Mouse (Mus musculus) limb, embryonic 14.5 days (tissue): ENCODE results near the gene Nthl1. TPM values are rescaled to one million over a fixed set of nuclear protein-coding genes. Genes with fewer than 3 reads are reported as not detected.

ENCODE experiments used
- ATAC-seq: fragments of 200-750 bp; cut with Nextera tagmentation; 2 replicates; pipeline ENCODE4 v1.8.0; 2017; ENCODE audit warnings: low read depth, moderate number of reproducible peaks, moderate TSS enrichment; ENCODE audit not compliant: low FRiP score
- DNase-seq: peaks from one replicate; pipeline ENCODE4 v3.0.0-alpha.2; 2015; ENCODE audit warnings: low spot score
- H3K27ac ChIP-seq: fragments of 300-500 bp; sonication (generic); replicated peaks from 2 replicates; pipeline ENCODE4 v1.5.1; 2014; ENCODE audit warnings: low read depth, mild to moderate bottlenecking, low read length, moderate library complexity, mixed read lengths
- H3K27me3 ChIP-seq: fragments of 300-500 bp; sonication (generic); 2 replicates; pipeline ENCODE4 v1.6.1; 2014; ENCODE audit warnings: low read length, mixed read lengths; ENCODE audit not compliant: control insufficient read depth, insufficient read depth
- H3K36me3 ChIP-seq: fragments of 300-500 bp; sonication (generic); 2 replicates; pipeline ENCODE4 v1.6.1; 2014; ENCODE audit warnings: mild to moderate bottlenecking, low read length, moderate library complexity, mixed read lengths; ENCODE audit not compliant: control insufficient read depth, insufficient read depth
- H3K4me1 ChIP-seq: fragments of 300-500 bp; sonication (generic); 2 replicates; pipeline ENCODE4 v1.6.1; 2014; ENCODE audit warnings: antibody characterized with exemption, low read length, mixed read lengths; ENCODE audit not compliant: control insufficient read depth, insufficient read depth
- H3K4me2 ChIP-seq: fragments of 300-500 bp; sonication (generic); replicated peaks from 2 replicates; pipeline ENCODE4 v1.6.1; 2014; ENCODE audit warnings: low read depth, mild to moderate bottlenecking, low read length, moderate library complexity; ENCODE audit not compliant: severe bottlenecking
- H3K4me3 ChIP-seq: fragments of 300-500 bp; sonication (generic); replicated peaks from 2 replicates; pipeline ENCODE4 v1.5.1; 2014; ENCODE audit warnings: low read length
- H3K9ac ChIP-seq: fragments of 300-500 bp; sonication (generic); 2 replicates; pipeline ENCODE4 v1.6.1; 2014; ENCODE audit warnings: mild to moderate bottlenecking, low read depth, low read length, moderate library complexity; ENCODE audit not compliant: severe bottlenecking
- H3K9me3 ChIP-seq: fragments of 300-500 bp; sonication (generic); 2 replicates; pipeline ENCODE4 v1.6.1; 2016; ENCODE audit warnings: low read length; ENCODE audit not compliant: control insufficient read depth
- POLR2A ChIP-seq: fragments of 200-500 bp; IDR thresholded peaks from 2 replicates; pipeline ENCODE4 v1.8.0; 2012; ENCODE audit warnings: inconsistent platforms, mild to moderate bottlenecking, moderate library complexity, borderline replicate concordance; ENCODE audit not compliant: insufficient read depth, insufficient read length; ENCODE audit errors: extremely low read depth
- WGBS: fragments of 180-500 bp; shearing (Covaris S2); extraction: QIAGEN DNeasy Blood & Tissue Kit; methylation state at CpG from one replicate; pipeline ENCODE4 v1.1.7; 2014; 5-methylcytosine and 5-hydroxymethylcytosine counted together
- polyA plus RNA-seq, 2 experiments: library from polyadenylated mRNA; depleted of rRNA in 1 of 2; stranded (reverse) in 1 of 2; unstranded in 1 of 2; fragments of >200 nt; fragmentation: Nextera tagmentation in 1 of 2; extraction: Ambion mirVana in 1 of 2; gene quantifications; 2 replicates each; pipeline versions ENCODE4 v1.2.1 to v1.2.3; 2012 to 2014

Gene Nthl1
- polyA plus RNA-seq, 2 experiments, result 17.8 to 30.0 TPM

DNA sequence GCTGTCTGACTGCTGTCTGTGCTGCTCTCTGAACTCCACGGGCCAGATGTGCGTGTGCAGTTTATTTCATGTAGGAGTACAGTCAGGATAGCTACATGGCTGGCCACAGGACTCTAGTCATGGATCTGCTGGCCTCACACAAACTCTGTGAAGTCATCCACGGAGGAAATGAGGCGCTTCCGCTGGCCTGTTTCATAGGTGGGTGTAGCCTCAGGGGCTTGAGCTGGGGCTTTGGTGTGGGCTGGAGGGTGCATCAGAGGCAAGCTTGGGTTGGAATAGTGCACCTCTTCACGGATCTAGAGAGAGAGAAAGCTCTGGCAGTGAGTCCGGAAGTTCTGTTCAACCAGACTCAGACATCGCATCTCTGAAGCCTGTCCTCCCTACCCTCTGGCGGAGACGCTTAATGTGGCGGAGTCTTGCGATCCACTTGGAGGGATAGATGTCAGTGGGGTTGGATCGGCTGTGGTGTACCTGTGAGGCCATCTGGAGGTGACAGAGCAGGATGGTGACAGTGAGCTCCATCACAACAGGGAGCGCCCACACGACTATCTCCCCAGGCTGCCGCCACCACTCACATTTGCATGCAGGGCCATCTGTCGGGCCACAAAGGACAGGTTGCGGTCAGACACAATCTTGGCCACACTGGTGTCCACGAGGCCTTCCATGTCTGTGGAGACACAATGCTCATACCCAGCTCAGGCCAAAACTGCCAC lies 35.9 kb upstream of the Nthl1 start:
- H3K27ac ChIP-seq, result no peak overlapping the region
- no peaks in the 10 kb centered on the region for H3K9me3 ChIP-seq
- 90% methylated on average over 19 of the region's 19 CpGs for WGBS
- H3K4me2 ChIP-seq, result no peak overlapping the region
- no peak for TF ChIP-seq POLR2A
- DNase-seq (no peak), ATAC-seq (no peak)
- no peaks in the 10 kb centered on the region for H3K4me1 ChIP-seq
- H3K27me3 ChIP-seq, result no peaks in the 10 kb centered on the region
- no peak overlapping the region for H3K9ac ChIP-seq
- H3K4me3 ChIP-seq, result no peak overlapping the region
- H3K36me3 ChIP-seq, result peaks cover 100% of the 10 kb centered on the region

DNA sequence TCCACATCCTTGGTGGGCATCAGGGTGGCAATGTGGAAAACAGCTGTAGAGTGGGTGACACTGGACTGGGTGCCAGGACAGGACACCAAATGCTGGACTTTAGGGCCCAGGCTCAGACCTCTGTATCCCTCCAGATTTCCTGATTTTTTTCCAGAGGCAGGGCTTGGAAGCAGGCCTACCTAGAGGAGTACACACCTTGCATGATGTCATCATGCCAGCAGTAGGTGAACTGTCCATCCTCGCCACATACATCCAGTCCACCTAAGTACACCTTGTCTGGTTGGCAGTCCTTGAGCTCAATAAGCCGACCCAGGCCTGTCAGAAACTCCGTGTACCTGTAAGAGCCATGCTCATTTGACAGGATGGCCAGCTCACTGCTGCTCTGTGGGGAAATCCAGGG lies 34.5 kb upstream of the Nthl1 start:
- Histone ChIP-seq H3K27ac (no peak overlapping the region), H3K4me2 (no peak overlapping the region), H3K36me3 (peaks cover 100% of the 10 kb centered on the region), H3K9me3 (no peaks in the 10 kb centered on the region), H3K4me1 (no peaks in the 10 kb centered on the region), H3K4me3 (no peak overlapping the region), H3K27me3 (no peaks in the 10 kb centered on the region), H3K9ac (no peak overlapping the region)
- ATAC-seq (no peak), DNase-seq (no peak)
- 98% methylated on average over 3 of the region's 3 CpGs for WGBS
- TF ChIP-seq POLR2A, result no peak

DNA sequence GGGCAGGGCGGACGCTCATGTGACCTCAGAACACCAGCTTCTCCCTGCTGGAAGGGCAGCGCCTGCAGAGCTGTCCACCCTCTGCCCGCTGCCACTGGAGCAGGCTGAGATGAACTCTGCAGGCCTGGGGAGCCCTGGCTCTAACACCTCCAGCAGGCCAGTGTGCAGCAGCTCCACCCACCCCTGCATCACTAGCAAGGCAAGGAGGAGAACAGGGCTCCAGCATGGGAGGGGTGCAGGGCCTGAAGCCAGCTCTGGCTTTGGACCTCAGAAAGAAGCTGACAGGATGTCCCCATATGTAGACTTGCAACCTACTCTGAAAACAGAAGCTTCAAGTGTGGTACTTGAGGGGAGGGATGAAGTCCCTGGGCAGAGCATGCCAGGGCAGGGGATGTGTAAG lies 32.0 kb upstream of the Nthl1 start:
- DNase-seq (no peak), ATAC-seq (no peak)
- no peak overlapping the region for H3K4me2 ChIP-seq
- no peaks in the 10 kb centered on the region for H3K4me1 ChIP-seq
- no peak overlapping the region for H3K4me3 ChIP-seq
- H3K9me3 ChIP-seq, result no peaks in the 10 kb centered on the region
- H3K27ac ChIP-seq, result no peak overlapping the region
- H3K27me3 ChIP-seq, result no peaks in the 10 kb centered on the region
- 92% methylated on average over 4 of the region's 4 CpGs for WGBS
- no peak for TF ChIP-seq POLR2A
- H3K36me3 ChIP-seq, result peaks cover 100% of the 10 kb centered on the region
- no peak overlapping the region for H3K9ac ChIP-seq

DNA sequence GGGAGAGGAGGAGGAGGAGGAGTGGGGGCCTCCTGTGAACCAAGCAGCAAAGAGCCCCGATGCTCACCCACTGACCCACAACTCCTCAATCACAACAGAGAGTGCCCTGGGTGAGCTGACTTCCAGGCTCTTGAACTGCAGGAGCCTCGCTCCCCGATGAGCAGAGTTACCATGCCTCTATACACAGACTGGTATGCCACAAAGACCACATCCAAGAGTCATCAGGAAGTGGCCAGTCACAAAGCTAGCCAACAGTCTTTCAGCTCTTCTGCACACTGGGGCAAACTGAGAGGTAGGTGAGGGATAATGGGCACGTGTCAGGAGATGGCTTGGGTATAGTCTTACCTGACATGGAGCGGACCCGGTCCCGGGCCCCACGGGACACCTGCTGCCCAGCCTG lies 28.5 kb upstream of the Nthl1 start:
- DNase-seq, result no peak
- WGBS, result 86% methylated on average over 8 of the region's 8 CpGs
- no peak overlapping the region for H3K9ac ChIP-seq
- no peaks in the 10 kb centered on the region for H3K27me3 ChIP-seq
- no peak overlapping the region for H3K4me3 ChIP-seq
- H3K27ac ChIP-seq, result no peak overlapping the region
- H3K4me1 ChIP-seq, result no peaks in the 10 kb centered on the region
- H3K4me2 ChIP-seq, result no peak overlapping the region
- peaks cover 100% of the 10 kb centered on the region for H3K36me3 ChIP-seq
- no peaks in the 10 kb centered on the region for H3K9me3 ChIP-seq
- no peak for ATAC-seq
- no peak for TF ChIP-seq POLR2A

DNA sequence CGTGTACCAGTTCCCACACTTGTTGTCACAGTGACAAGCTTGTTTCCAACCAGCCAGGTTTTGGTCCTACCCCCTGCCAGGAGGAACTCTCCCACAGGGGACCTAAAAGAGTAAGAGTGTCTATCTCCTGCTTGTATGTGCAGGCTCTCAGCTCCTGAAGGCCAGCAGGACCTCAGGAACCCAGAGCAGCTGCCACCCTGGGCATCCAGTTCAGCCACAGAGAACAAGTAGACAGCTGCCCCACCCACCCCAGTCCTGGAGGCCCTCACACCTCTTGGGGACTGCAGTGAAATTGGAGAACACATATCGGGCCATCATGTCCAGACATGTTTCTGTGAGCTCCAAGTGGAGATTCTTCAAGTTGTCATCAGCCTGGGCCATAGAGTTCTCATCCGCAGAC lies 27.9 kb upstream of the Nthl1 start:
- ATAC-seq, result no peak
- Histone ChIP-seq H3K27ac (no peak overlapping the region), H3K4me3 (no peak overlapping the region), H3K36me3 (peaks cover 95% of the 10 kb centered on the region), H3K27me3 (no peaks in the 10 kb centered on the region), H3K4me1 (no peaks in the 10 kb centered on the region), H3K9me3 (no peaks in the 10 kb centered on the region), H3K9ac (no peak overlapping the region), H3K4me2 (no peak overlapping the region)
- DNase-seq, result no peak
- TF ChIP-seq POLR2A, result no peak
- 84% methylated on average over 3 of the region's 3 CpGs for WGBS
